Mouse (Mus musculus): ENCODE data around the gene Sik2. TPM values are rescaled to one million over a fixed set of nuclear protein-coding genes. Genes with fewer than 3 reads are reported as not detected.

The Sik2 gene
- polyA plus RNA-seq, 1 experiment from 2014 or later: 14.5 TPM

GRCm38 (mm10) chr9:50876287-50876686 is 132.6 kb downstream of the Sik2 start:
- no peak overlapping the region for H3K9ac ChIP-seq (replicated peaks)
- peaks cover 74% of the 10 kb centered on the region for H3K36me3 ChIP-seq
- WGBS: 95% methylated on average over 3 of the region's 3 CpGs

GRCm38 (mm10) chr9:50875470-50875869 is 133.4 kb downstream of the Sik2 start:
- H3K27me3 ChIP-seq: no peaks in the 10 kb centered on the region
- no peak overlapping the region for H3K4me3 ChIP-seq (replicated peaks)
- no peak overlapping the region for H3K9ac ChIP-seq (replicated peaks)
- ATAC-seq: no peak
- no peak overlapping the region for H3K27ac ChIP-seq
- H3K36me3 ChIP-seq: peaks cover 78% of the 10 kb centered on the region
- WGBS: 94% methylated on average over 4 of the region's 4 CpGs
- H3K4me2 ChIP-seq (replicated peaks): no peak overlapping the region
- no peaks in the 10 kb centered on the region for H3K4me1 ChIP-seq (replicated peaks)
- H3K9me3 ChIP-seq: no peaks in the 10 kb centered on the region

More at GRCm38 (mm10) chr9:50876287-50876686, 132.6 kb downstream of the Sik2 start:
- Histone ChIP-seq H3K4me1 (replicated peaks) (no peaks in the 10 kb centered on the region), H3K9me3 (no peaks in the 10 kb centered on the region), H3K27me3 (no peaks in the 10 kb centered on the region), H3K4me3 (replicated peaks) (no peak overlapping the region), H3K4me2 (replicated peaks) (no peak overlapping the region), H3K27ac (no peak overlapping the region)
- no peak for ATAC-seq

- no peak for ATAC-seq
- Histone ChIP-seq H3K4me2 (replicated peaks) (no peak overlapping the region), H3K36me3 (peaks cover 74% of the 10 kb centered on the region), H3K4me3 (replicated peaks) (no peak overlapping the region), H3K27me3 (no peaks in the 10 kb centered on the region), H3K27ac (peak overlapping the region; percentile 10; the same call in 1 of the 2 replicates), H3K9ac (replicated peaks) (no peak overlapping the region), H3K9me3 (no peaks in the 10 kb centered on the region), H3K4me1 (replicated peaks) (no peaks in the 10 kb centered on the region)
- 91% methylated on average over 6 of the region's 6 CpGs for WGBS
Observed at GRCm38 (mm10) chr9:50874031-50874430, 134.8 kb downstream of the Sik2 start.

GRCm38 (mm10) chr9:50873210-50873609 is 135.7 kb downstream of the Sik2 start:
- H3K27ac ChIP-seq: no peak overlapping the region

GRCm38 (mm10) chr9:50868182-50868581 is 140.7 kb downstream of the Sik2 start:
- Histone ChIP-seq H3K9me3 (no peaks in the 10 kb centered on the region), H3K36me3 (peaks cover 81% of the 10 kb centered on the region), H3K4me1 (replicated peaks) (no peaks in the 10 kb centered on the region), H3K27ac (no peak overlapping the region), H3K4me2 (replicated peaks) (no peak overlapping the region), H3K27me3 (no peaks in the 10 kb centered on the region), H3K9ac (replicated peaks) (no peak overlapping the region), H3K4me3 (replicated peaks) (no peak overlapping the region)
- 87% methylated on average over 2 of the region's 2 CpGs for WGBS
- ATAC-seq: no peak

More at GRCm38 (mm10) chr9:50873210-50873609, 135.7 kb downstream of the Sik2 start:
- WGBS: 94% methylated on average over 9 of the region's 9 CpGs
- H3K9me3 ChIP-seq: no peaks in the 10 kb centered on the region
- peaks cover 74% of the 10 kb centered on the region for H3K36me3 ChIP-seq
- H3K4me1 ChIP-seq (replicated peaks): no peaks in the 10 kb centered on the region
- no peak overlapping the region for H3K4me3 ChIP-seq (replicated peaks)
- H3K27me3 ChIP-seq: no peaks in the 10 kb centered on the region
- no peak for ATAC-seq
- no peak overlapping the region for H3K4me2 ChIP-seq (replicated peaks)
- H3K9ac ChIP-seq (replicated peaks): no peak overlapping the region

- Histone ChIP-seq H3K9ac (replicated peaks) (no peak overlapping the region), H3K4me2 (replicated peaks) (no peak overlapping the region), H3K27me3 (no peaks in the 10 kb centered on the region), H3K9me3 (no peaks in the 10 kb centered on the region), H3K36me3 (peaks cover 82% of the 10 kb centered on the region), H3K27ac (no peak overlapping the region), H3K4me1 (replicated peaks) (no peaks in the 10 kb centered on the region), H3K4me3 (replicated peaks) (no peak overlapping the region)
- WGBS: over 99% methylated on average over 6 of the region's 6 CpGs
- no peak for ATAC-seq
Observed at GRCm38 (mm10) chr9:50867015-50867414, 141.9 kb downstream of the Sik2 start.

GRCm38 (mm10) chr9:50865803-50866202 is 143.1 kb downstream of the Sik2 start:
- Histone ChIP-seq H3K4me2 (replicated peaks) (no peak overlapping the region), H3K27me3 (no peaks in the 10 kb centered on the region), H3K4me1 (replicated peaks) (no peaks in the 10 kb centered on the region), H3K27ac (no peak overlapping the region), H3K36me3 (peaks cover 89% of the 10 kb centered on the region), H3K4me3 (replicated peaks) (no peak overlapping the region), H3K9me3 (no peaks in the 10 kb centered on the region), H3K9ac (replicated peaks) (no peak overlapping the region)
- no peak for ATAC-seq
- 88% methylated on average over 8 of the region's 8 CpGs for WGBS

- Histone ChIP-seq H3K9ac (replicated peaks) (no peak overlapping the region), H3K4me2 (replicated peaks) (no peak overlapping the region), H3K27ac (no peak overlapping the region), H3K4me1 (replicated peaks) (no peaks in the 10 kb centered on the region), H3K4me3 (replicated peaks) (no peak overlapping the region), H3K9me3 (no peaks in the 10 kb centered on the region), H3K27me3 (no peaks in the 10 kb centered on the region), H3K36me3 (peaks cover 90% of the 10 kb centered on the region)
- no peak for ATAC-seq
- 93% methylated on average over 5 of the region's 5 CpGs for WGBS
Observed at GRCm38 (mm10) chr9:50864877-50865276, 144.0 kb downstream of the Sik2 start.

- no peak overlapping the region for H3K4me3 ChIP-seq (replicated peaks)
- no peaks in the 10 kb centered on the region for H3K27me3 ChIP-seq
- H3K9me3 ChIP-seq: no peaks in the 10 kb centered on the region
- WGBS: 94% methylated on average over 4 of the region's 4 CpGs
- H3K4me2 ChIP-seq (replicated peaks): no peak overlapping the region
- no peak for ATAC-seq
- no peaks in the 10 kb centered on the region for H3K4me1 ChIP-seq (replicated peaks)
- no peak overlapping the region for H3K9ac ChIP-seq (replicated peaks)
- peaks cover 93% of the 10 kb centered on the region for H3K36me3 ChIP-seq
- no peak overlapping the region for H3K27ac ChIP-seq
Observed at GRCm38 (mm10) chr9:50863824-50864223, 145.0 kb downstream of the Sik2 start.

GRCm38 (mm10) chr9:50861119-50861839 is 147.6 kb downstream of the Sik2 start:
- Histone ChIP-seq H3K36me3 (peaks cover 69% of the 10 kb centered on the region), H3K9me3 (no peaks in the 10 kb centered on the region), H3K4me1 (replicated peaks) (peaks cover 10% of the 10 kb centered on the region), H3K4me3 (replicated peaks) (no peak overlapping the region), H3K27ac (no peak overlapping the region), H3K27me3 (no peaks in the 10 kb centered on the region), H3K4me2 (replicated peaks) (no peak overlapping the region), H3K9ac (replicated peaks) (no peak overlapping the region)
- no peak for ATAC-seq
- 95% methylated on average over 18 of the region's 18 CpGs for WGBS

- Histone ChIP-seq H3K9me3 (no peaks in the 10 kb centered on the region), H3K36me3 (peaks cover 49% of the 10 kb centered on the region), H3K4me3 (replicated peaks) (no peak overlapping the region), H3K27me3 (no peaks in the 10 kb centered on the region), H3K4me2 (replicated peaks) (no peak overlapping the region), H3K27ac (no peak overlapping the region), H3K4me1 (replicated peaks) (peaks cover 14% of the 10 kb centered on the region), H3K9ac (replicated peaks) (no peak overlapping the region)
- WGBS: 94% methylated on average over 6 of the region's 6 CpGs
- ATAC-seq: no peak
Observed at GRCm38 (mm10) chr9:50858681-50859080, 150.2 kb downstream of the Sik2 start.

- peak overlapping the region; percentile 80 for H3K9ac ChIP-seq (replicated peaks)
- peak; percentile 87 for ATAC-seq
- no peaks in the 10 kb centered on the region for H3K27me3 ChIP-seq
- peaks cover 21% of the 10 kb centered on the region for H3K4me1 ChIP-seq (replicated peaks)
- under 1% methylated on average over 46 of the region's 46 CpGs for WGBS
- H3K27ac ChIP-seq: peak overlapping the region; percentile 65
- no peaks in the 10 kb centered on the region for H3K9me3 ChIP-seq
- H3K4me2 ChIP-seq (replicated peaks): peak overlapping the region; percentile 75
- peak overlapping the region; percentile 80 for H3K4me3 ChIP-seq (replicated peaks)
- peaks cover 35% of the 10 kb centered on the region for H3K36me3 ChIP-seq
Observed at GRCm38 (mm10) chr9:50857082-50857641, 151.7 kb downstream of the Sik2 start.
